Mouse (Mus musculus): ENCODE results near the gene Net1.

- no peak for TF ChIP-seq GATA1 (IDR thresholded peaks at IDR 0.05; ENCODE audit: low read length)
- no peak for TF ChIP-seq TAL1 (IDR thresholded peaks at IDR 0.05; ENCODE audit: low read length)
Measured at GRCm38 (mm10) chr13:3913504-3913903, 4.5 kb downstream of the Net1 start.
